Mouse (Mus musculus) layer of hippocampus, adult 9-11 months (tissue): ENCODE data around the gene Nudt13.
"Not testable (repeated sequence)": the region's sequence is repeated elsewhere in the genome, so short reads cannot be mapped to it uniquely, and the experiment has no call there.

Source experiments
- DNase-seq: peaks from one replicate; pipeline ENCODE4 v3.0.0; 2022

Nudt13 gene

DNA sequence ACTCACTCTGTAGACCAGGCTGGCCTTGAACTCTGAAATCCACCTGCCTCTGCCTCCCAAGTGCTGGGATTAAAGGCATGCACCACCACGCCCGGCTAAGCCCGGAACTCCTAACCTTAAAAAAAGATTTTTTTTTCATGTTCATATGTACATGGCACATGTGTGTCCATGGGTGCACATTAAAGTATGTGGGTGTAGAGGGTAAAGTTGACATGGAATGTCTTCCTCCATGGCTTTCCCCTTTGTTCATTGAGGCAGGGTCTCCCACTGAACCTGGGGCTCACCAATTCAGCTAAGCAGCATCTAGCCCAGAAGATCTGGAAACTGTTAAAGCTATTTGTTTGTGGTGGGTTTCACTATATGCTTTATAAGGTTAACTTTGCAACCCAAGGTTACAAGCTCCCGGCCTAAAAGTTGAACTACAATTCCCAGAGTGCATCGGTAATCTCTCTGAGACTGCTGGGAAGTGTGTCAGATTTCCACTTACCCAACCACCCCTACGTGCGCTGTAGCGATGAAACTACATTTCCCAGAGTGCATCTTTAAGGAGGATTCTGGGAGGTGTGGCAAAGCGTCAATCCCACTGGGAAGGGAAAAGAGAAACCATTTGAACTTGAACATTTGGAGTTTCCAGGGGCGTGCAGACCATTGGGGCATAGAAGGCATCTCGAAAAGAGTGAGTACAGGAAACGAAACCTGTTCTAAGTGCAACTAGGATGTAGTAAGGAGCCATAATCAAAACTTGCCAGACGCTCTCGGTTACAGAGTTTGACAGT is at the start of gene Nudt13:
Gene Nudt13, plus strand, starts transcription at position 581 of the 776 bp plus-strand sequence.
- DNase-seq: peak; percentile 94

DNA sequence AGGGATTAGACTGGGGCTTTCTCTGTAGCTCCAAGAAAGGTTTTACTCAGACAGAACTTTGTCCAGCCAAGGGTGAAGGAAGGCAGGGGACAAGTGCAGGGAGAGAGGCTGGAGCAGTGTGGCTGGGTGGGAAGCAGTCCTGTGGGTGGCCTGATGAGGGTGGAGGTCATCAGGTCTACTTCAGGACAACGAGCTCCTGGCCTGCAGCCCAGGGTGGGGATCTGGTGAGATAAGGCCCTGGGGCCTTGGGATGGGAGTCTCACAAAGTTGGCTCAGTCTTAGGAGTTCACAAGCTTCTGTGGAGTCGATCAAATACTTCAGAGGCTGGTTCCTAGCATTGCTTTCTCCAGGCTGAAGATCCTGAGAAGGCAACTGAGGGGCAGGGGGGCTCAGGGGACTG is 49.2 kb upstream of the Nudt13 start:
- DNase-seq: no peak

DNA sequence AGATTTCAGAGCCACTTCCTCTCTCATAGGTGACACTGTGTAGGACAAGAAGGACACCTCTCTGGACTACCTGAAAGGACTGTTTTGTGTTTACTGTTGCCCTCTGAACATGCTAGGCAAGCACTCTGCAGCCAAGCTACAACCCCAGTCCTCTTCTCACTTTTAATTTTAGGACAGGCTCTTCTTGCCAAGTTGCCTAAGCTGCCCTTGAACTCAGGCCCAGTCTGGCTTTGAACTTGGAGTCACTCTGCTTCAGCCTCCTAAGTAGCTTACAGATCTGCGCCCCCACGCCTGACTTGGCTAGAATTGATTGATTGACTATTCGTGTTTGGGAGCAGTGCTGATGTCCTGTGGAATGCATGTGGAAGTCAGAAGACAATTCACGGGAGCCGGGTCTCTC is 48.6 kb upstream of the Nudt13 start:
- DNase-seq: no peak

DNA sequence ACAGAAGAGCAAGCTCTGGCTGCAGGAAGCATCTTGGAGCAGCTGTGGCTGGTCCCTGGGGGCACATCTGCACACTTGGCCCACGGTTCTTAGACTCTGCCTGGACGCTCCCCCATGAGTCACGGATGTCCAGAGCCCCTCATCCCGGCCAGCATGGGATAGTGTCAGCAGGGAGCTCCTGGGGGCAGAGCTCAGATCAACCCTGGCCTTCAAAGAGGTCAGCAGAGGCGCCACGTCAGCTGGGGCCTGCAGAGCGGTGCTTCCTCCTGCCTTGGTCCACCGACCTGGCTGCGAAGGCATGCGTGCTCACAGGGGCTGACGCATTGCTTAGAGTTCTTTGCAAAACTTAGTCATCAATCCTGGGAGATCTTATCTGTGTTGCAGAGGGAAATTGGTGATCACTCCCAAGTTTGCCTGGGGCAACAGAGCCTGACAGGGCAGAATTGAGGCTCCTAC is 47.7 kb upstream of the Nudt13 start:
- DNase-seq: no peak

DNA sequence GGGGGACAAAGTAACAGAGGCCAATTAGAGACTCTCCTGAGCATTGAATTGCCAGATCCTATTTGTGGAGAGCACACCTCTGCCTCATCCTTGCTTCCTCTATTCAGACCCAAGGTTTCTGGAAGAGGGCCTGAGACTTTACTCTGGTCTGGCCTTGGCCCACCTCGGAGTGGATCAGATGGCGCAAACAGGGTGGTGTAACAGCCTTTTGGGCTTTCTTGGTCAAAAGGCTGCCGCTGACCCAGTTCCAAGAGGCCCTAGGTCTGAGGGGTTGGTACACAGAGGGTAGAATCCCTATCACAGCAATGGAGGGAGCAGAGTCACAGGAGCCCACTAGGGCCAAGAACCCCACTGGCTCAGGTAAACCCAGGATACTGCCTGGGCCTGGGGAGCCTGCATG is 46.5 kb upstream of the Nudt13 start:
- no peak for DNase-seq

DNA sequence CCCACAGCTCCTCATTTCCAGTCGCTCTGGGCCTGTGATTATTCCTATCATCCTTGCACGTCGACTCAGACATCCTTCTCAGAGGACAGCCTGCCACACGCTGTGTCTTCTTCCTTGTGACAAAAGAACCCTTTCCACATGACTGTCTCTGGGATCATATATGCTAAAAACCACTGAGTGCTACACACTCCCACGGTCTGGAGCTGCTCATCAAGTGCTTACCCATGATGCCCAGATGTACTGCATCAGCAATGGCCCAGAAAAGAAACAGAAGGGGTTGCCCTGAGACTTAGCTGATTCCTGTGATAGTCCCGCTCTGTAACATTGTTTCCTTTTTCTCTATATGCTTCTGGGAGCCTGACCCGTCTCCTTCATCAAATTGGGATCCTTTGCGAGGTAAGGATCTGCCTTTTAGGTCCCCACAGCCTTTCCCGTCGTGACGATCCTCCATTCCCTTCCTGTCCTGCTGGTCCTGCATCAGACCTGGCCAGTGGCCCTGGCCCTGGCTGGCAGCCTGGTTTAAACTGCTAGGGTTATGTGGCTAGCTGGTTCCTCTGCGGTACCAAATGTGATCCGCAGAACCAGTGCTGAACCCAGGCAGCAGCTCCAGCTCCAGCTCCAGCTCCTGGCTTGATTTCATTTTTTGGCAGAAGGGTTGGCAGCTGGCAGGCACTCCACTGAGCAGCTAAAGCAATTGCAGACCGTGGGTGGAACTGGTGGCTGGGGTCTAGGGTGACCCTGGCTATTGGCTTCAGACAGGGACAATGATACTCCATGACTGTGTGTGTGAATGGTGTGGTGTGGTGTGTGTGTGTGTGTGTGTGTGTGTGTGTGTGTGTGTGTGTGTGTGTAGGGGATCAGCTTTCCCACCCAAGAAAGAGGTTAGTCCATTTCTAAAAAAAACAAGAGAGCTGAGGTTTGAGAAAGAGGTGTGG is 44.0 kb upstream of the Nudt13 start:
- DNase-seq: peak; percentile 42

DNA sequence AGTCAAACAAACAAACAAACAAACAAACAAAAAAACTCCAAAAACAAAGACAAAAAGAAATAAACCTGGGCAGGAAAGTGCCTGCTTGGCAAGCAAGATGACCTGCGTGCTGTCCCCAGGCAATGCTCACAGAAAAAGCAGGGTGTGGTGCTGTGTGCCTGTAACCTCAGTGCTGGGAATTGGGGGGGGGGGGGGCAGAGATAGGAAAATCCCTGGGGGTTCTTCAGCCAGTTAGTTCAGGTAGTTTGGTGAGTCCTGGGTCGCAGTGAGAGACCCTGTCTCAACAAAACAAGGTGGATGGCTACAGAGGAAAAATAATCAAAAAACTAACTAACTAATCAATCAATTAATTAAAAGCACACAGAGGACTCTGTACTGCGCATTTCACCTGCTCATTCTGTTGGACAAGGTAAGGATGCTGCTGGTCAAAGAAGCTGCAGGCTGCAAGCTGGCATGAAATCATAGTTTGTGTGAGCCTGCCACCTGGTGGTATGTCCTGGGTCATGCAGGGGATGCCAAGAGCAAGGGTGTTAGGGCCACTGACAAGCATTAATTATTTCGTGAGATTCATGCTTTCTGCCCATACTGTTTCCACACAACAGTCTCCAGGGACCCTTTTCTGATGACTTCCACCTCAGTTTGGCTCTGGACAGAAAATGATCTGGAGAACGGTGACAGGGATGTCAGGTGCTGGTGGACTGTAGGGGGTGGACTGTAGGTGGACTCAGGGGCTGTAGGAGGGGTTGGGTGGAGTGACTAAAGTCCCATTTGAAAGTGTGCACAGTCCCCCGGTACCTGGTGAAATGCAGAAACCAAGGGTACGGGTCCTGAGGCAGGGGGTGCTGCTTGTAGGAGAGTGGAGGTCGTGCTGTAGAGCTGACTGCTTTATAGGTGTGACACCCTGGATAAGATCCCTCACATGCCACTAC is 36.0 kb upstream of the Nudt13 start:
- DNase-seq: peak; percentile 46

DNA sequence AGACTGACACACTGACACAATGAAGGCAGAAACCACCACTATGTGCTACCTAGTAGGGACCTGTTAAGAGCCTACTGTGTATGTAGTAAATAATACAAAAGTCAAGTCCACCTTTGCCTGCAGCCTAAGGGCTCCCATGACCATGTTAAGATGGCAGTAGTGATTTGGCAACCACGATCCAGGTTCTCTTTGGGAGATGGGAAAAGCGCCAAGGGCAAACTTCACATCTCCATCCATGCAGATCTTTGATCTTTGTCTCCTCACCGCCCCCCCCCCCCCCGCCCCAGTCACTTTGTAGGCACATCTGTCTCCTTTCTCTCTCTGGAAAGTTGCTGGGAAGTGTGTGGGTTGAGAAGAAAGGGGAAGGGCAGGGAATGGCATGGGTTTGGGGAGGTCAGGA is 32.2 kb upstream of the Nudt13 start:
- DNase-seq: no peak

DNA sequence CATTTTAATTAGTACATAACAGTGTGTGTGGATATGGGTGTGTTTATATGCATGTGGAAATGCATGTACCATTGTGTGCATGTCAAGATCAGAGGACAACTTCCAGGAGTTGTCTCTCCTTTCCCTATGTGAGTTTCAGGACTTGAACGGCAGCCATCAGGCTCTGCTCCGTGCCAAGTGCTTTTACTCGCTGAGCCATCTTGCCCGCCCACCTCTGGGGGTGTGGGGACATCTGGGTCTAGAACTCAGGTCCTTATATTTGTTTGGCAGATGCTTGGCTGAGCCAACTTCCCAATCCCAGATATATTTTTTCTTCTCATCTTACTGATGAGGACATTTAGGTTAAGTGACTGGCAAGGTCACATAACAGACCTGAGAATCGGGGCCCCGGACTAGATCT is 26.1 kb upstream of the Nudt13 start:
- DNase-seq: peak; percentile 67

DNA sequence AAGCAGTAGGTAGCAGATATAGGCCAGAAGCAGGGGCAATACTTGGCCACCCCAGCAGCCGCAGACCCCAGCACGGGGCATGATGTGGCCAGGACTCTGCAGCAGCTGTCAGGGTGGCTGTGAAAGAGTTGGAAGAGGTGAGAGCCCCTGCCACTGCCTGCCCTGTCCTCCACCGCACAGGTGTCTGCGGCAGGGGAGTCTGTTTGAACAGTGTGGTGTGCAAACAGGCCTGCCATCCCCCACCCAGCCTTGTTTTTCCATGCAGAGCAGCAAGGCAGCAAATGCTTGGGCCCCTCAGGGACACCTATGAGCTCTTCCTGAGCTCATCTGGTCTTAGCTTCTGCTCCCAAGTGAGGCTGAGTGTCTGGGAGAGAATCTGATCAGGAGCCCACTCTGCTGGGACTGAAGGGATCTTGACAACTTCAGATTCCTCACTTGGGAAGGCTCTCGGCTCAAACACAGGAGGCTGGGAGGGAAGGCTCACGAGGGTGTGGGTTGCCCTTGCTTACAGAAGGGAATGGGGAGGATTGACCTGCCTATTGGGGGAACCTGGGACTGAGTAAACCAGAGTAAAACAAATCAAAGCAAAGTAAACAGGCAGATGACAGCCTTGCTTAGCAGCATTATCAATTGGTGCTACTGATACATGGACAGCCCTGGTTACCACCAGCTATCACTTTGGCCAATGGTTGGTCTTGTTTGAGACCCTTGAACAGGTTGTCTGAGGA is 25.3 kb upstream of the Nudt13 start, which contains the start of gene Kcnk16:
Gene Kcnk16, minus strand, starts transcription at position 118 of the 728 bp plus-strand sequence.
- no peak for DNase-seq

DNA sequence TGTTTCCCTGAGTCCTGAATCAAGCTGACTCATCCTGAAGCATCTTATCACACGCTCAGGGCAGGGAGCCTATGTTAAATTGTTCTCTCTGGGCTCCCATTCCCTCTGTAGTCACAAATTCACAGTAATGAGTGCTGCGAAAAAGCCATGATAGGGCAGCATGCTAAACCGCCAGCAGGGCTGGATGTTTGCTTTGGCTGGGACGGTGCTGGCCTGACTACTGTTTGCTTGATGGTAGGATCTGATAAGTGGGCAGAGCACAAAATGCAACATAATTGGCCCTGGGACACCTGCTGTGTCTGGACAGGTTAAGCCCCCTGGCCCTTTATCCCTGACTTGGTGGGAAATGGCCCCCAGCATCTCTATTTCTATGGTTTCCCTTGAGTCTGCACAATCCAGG is 3.1 kb upstream of the Nudt13 start:
- DNase-seq: no peak

DNA sequence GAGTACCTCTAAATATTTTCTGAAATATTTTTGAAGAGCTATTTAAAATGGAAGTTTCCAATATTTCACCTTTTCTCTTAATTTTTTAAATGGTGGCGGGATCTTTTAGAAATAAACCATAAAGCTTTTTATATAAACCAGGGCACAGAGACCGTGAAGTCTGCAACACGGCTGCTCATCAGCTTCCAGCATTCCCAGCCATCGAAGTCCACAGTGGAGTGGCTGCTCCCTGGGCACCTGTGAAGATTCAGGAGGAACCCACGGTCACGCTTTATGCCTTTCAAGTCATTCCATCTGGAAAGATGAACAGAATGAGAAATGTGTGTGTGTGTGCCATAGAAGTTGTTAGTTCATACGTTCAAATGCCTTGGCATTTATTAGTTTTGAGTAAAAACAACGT is 450 bp downstream of the Nudt13 start:
- DNase-seq: no peak

DNA sequence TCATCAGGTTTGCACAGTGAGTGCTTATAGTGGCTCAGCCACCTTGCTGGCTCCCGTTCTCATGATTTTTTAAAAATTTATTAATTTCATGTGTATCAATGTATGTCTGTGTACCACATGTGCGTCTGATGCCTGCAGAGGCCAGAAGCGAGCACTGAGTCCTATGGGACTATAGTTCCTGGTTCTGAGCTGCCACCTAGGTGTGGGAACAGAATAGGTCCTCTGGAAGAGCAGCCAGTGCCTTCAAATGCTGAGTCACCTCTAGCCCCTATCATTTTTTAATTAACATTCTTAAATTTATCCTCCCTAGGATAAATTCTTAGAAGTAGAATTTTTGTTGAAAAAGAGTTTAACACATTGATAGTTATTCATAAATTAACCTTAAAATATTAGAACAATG is 3.1 kb downstream of the Nudt13 start:
- DNase-seq: no peak

DNA sequence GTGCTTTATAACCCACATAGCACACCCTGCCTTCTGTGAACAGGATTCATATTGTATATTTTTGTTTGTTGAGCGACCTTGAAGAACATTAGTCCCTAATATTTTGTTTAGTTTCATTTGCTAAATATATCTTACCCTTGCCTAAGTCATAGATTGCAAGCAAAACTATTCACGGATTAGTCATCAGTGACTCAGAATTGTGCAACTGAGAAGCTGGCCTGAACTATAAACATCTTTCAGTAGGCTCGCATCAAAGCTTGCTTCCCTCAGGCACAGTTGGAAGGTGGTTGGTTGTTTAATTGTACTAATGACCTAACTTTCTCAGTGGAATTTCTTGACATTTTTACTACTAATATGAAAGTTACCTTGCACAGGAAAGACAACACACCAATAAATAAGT is 3.6 kb downstream of the Nudt13 start:
- no peak for DNase-seq

DNA sequence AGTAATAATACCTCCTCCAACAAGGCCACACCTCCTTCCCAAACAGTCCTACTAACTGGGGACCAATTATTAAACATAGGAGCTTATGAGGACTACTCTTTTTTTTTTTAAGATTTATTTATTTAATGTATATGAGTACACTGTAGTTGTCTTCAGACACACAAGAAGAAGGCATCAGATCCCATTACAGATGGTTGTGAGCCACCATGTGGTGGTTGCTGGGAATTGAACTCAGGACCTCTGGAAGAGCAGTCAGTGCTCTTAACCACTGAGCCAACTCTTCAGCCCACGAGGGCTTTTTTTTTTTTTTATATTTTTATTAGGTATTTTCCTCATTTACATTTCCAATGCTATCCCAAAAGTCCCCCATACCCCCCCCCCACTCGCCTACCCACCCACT is 10.6 kb downstream of the Nudt13 start:
- not testable (repeated sequence) for DNase-seq

DNA sequence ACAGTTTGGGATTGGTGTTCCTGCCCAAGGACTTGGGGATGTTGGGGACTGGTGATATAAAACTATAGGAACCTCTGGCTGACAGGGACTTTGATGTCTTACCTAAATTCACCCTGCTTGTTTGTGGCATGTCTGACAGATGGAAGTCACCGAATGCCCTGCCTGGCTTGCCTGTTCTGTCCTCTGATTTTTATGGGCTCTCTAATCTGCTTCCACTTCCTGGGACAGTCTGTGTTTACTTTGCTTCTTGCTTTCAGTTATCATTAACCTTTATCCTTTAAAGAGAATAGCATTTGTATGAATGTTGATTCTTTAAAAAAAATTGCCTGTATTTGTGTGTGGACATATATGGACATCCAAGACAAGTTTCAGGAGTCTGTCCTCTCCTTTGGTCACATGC is 20.6 kb downstream of the Nudt13 start:
- DNase-seq: no peak

DNA sequence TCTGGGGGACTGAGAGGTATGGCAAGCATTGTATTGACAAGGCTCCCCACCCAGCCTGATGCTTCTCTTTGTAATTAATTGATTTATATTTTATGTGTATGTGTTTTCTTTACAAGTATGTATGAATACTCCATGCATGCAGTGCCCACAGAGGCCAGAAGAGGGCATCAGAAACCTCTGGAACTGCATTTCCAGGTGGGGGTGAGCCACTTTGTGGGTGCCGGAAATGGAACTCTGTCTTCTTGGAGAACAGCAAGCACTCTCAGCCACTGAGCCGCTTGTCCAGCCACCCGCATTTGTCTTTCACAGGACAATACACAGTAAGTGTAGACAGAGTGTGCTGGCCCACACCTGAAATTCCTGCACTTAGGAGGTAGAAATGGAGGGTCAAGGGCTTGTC is 24.9 kb downstream of the Nudt13 start:
- DNase-seq: peak; percentile 27

DNA sequence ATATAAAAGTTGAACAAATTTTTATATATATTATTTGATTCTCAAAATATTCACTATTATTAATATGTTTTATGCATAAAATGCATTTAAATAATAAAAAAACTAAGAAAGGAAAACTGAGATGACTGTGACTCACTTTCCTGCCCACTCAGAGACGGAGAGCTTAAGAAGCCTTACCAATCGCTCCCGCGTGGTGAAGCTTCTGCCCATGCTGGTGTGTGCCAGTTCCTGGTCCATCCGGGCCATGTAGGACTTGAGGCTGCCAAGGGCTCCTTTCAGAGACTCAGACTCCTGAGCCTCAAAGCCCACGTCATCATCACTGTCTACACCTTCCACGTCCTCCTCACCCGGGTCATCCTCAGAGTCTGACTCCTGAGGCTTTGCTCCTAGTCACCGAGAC is 29.7 kb downstream of the Nudt13 start:
- no peak for DNase-seq

DNA sequence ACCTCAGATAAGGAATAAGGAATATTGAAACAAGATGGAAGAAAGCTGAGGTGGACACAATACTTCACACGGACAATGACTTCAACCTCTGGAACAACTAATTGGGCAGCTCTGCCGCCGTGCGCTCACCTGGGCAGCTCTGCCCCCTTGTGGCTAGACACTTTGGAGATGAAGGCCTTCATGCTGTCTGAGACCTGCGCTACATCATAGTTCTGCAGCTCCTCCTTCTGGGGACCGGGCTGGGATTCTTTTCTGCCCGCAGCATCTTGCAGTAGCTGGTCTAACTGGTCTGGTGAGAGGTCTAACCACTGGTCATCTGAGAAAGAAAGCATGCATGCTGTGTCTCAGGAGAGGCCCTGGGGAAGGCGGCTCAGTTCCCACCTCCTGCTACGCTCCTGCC is 34.0 kb downstream of the Nudt13 start:
- no peak for DNase-seq

DNA sequence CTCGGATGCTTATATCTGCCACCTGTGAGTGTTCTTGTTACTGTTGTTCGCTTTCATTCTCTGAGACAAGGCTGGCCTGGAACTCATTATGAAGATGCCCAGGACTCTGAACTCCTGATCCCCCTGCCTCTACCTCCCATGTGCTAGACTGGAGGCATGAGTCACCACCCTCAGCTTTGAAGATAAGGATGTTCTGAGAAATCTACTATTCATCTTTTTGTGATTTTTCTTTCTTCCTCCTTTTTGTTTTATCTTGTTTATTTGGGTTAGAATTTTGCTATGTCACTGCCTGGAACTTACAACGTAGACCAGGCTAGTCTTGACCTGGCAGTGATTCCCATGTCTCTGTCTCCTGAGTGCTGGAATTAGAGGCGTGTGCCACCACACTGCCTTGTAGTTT is 36.8 kb downstream of the Nudt13 start:
- DNase-seq: no peak

DNA sequence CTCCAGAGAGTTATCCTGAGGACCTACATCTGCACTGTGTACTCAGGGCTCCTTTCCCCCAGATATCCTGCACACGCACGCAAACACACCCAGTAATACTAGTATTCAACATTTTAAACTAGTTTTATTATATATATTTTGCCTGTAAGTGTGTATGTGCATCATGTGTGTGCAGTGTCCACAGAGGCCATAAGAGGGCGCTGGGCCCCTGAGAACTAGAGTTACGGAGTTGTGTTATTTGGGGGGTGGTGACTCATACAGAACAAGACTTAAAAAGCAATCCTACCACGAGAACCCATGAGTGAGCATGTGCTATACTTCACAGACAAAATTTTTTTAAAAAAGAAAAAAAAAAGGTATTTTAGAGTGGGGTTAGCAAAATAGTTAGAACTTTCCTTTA is 44.9 kb downstream of the Nudt13 start:
- DNase-seq: no peak

DNA sequence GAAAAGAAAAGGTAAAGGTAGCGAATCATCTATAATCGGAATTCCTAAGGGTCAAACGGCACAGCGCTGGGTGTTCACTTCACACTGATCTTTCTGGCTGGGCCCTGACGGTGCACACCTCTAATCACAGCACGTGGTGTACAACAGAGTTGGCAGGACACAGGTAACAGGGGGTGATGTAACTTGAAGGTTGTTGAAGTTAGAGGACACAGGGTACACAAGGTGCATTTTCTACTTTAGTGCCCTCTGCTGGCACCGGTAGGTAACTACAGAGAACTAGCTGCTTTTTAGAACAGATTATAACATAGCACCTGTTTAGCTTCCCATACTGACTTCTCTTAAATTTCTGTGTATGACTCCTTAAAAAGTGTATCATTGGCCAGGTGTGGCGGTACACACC is 45.7 kb downstream of the Nudt13 start:
- DNase-seq: no peak
